21 mouse cellular contexts compared by ENCODE assay signal in genomic region chr13:95345869-95346268, GRCm38 (mm10).
"Had no signal": no experiment of that assay in that cellular context is flagged by ENCODE, and none has a peak within 500 bp of the region (broad histone marks: within the 10 kb centered on the region; RNA-seq: fewer than 3 reads in every experiment).

No protein-coding gene starts in this region.

- H3K9ac ChIP-seq: hindbrain, embryonic 15.5 days; limb, embryonic 13.5 days; liver, embryonic 14.5 days; liver, postnatal 0 days; lung, embryonic 14.5 days; midbrain, embryonic 12.5 days; midbrain, embryonic 15.5 days; neural tube, embryonic 12.5 days; neural tube, embryonic 15.5 days had no signal

- H3K27ac ChIP-seq: hindbrain, embryonic 15.5 days; limb, embryonic 10.5 days; limb, embryonic 13.5 days; liver, embryonic 14.5 days; macrophage; midbrain, embryonic 12.5 days; midbrain, embryonic 15.5 days; neural tube, embryonic 12.5 days; neural tube, embryonic 15.5 days; stomach, postnatal 0 days had no signal

- ATAC-seq: intestine, postnatal 0 days; liver, postnatal 0 days; lung, postnatal 0 days; midbrain, embryonic 15.5 days had no signal

- H3K4me1 ChIP-seq: hindbrain, embryonic 15.5 days; limb, embryonic 10.5 days; limb, embryonic 13.5 days; midbrain, embryonic 12.5 days; midbrain, embryonic 15.5 days; neural tube, embryonic 12.5 days; neural tube, embryonic 15.5 days had no signal

- H3K9me3 ChIP-seq: hindbrain, embryonic 15.5 days; limb, embryonic 10.5 days; limb, embryonic 13.5 days; midbrain, embryonic 12.5 days; midbrain, embryonic 15.5 days; neural tube, embryonic 12.5 days; neural tube, embryonic 15.5 days had no signal

- H3K27me3 ChIP-seq: hindbrain, embryonic 15.5 days; limb, embryonic 13.5 days; midbrain, embryonic 12.5 days; midbrain, embryonic 15.5 days; neural tube, embryonic 12.5 days; neural tube, embryonic 15.5 days had no signal

- H3K4me3 ChIP-seq: hindbrain, embryonic 15.5 days; limb, embryonic 10.5 days; limb, embryonic 13.5 days; midbrain, embryonic 12.5 days; midbrain, embryonic 15.5 days; neural tube, embryonic 12.5 days; neural tube, embryonic 15.5 days had no signal

- DNase-seq: liver, postnatal 0 days; lung, embryonic 14.5 days; right cerebral cortex, adult 18-20 months; right cerebral cortex, postnatal 14 days; right cerebral cortex, postnatal 4 days; thymus, adult 2 months; thymus, postnatal 14 days; thymus, postnatal 4 days had no signal

- H3K4me2 ChIP-seq: hindbrain, embryonic 15.5 days; limb, embryonic 13.5 days; liver, embryonic 11.5 days; lung, embryonic 14.5 days; midbrain, embryonic 12.5 days; midbrain, embryonic 15.5 days; neural tube, embryonic 12.5 days; neural tube, embryonic 15.5 days had no signal
